Mouse (Mus musculus): Measurements from ENCODE around the gene Rufy4.

GRCm38 (mm10) chr1:74121821-74122576 lies 3.3 kb upstream of the Rufy4 start:
- TF ChIP-seq CTCF (conservative IDR thresholded peaks at IDR 0.05; ENCODE audit: low read length), result no peak
- TF ChIP-seq NANOG (IDR thresholded peaks at IDR 0.05; ENCODE audit: borderline replicate concordance, low read length), result no peak

Measured in E14TG2a.4 (cell line).